Mouse (Mus musculus) lung, postnatal 10 days (tissue): ENCODE data around the gene Slc17a8.
"Not testable (repeated sequence)": the region's sequence is repeated elsewhere in the genome, so short reads cannot be mapped to it uniquely, and the experiment has no call there.

Experiments
- DNase-seq: peaks from one replicate; pipeline ENCODE4 v3.0.0; 2021

The Slc17a8 gene

GRCm38 (mm10) chr10:89588708-89589107 is 32.3 kb downstream of the Slc17a8 start:
- no peak for DNase-seq

DNA sequence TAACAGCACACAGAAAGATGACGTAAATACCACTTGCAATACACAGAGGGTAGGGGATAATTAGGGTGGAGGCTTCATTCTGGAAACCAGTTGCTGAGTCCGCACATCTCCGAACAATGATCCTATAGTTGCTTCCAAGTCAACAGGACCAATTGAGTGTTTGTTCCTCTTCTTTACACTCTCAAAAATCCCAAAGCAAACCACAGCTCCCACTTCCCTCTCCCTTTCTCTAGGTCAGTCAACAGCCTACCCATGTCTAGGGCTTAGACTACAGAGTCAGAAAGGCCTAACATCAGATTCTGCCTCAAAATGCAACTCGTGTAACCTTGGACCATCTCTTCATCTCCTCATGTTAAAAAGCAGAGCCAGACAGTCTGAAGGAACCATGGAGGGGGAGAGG is 36.3 kb downstream of the Slc17a8 start:
- no peak for DNase-seq

DNA sequence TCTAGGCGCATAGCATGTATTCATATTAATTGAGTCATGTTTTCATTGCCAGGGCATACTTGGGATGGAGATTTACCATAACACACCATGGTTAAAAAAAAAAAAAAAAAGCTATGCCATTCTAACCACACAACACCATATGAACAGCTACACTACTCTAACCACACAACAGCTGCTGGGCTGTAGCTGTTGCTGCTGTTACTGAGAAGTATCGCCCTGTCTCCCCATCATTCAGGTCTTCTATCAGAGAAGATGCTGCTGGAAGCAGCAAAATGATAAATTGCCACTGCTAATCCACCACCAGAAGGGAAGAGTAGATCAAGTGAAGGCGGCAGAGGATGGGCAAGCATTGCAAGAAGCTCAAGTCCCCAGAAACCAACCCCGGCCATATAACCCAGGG is 42.3 kb downstream of the Slc17a8 start:
- no peak for DNase-seq

- no peak for DNase-seq
Observed at GRCm38 (mm10) chr10:89577666-89578065, 43.4 kb downstream of the Slc17a8 start.

DNA sequence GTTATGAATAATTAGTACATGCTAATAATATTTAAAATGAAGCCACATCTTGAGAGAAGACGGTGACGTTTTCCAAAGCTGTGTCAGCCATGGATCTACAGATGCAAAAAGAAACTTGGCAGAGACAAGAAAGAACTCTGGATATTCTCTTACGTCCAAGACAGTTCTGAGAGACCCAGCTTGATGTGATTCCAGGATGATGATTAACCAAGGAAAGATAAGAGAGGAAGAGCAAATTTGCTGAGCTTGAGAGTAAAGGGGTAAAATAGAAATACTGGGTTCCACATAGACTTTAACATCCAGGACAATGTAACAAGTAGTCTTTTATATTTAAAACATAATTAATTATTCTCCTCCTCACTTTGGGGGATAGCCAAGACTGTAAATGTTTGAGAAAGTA is 47.6 kb downstream of the Slc17a8 start:
- DNase-seq, result no peak

DNA sequence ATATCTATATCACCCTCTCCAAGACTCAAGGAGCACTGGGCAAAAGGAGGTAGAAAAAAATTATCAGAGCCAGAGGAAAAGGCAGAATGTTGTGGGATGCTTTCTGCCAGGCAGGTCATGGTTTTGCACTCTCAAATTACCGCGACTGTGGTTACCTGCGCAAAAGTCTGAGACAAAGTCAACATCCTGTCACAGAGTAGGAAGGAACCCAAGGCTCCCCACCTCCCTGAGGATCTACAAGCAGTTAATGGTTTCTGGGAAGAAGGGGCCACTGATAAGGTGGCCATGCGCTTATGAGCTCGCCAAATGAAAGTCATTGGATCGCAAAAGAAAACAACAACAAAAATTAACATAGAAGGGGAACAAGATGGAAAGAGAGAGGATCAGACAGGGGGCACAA is 48.1 kb downstream of the Slc17a8 start:
- DNase-seq, result no peak

- no peak for DNase-seq
Observed at GRCm38 (mm10) chr10:89567391-89567790, 53.7 kb downstream of the Slc17a8 start.

- DNase-seq, result no peak
Observed at GRCm38 (mm10) chr10:89565301-89566022, 55.6 kb downstream of the Slc17a8 start.

- no peak for DNase-seq
Observed at GRCm38 (mm10) chr10:89562113-89562512, 58.9 kb downstream of the Slc17a8 start.

DNA sequence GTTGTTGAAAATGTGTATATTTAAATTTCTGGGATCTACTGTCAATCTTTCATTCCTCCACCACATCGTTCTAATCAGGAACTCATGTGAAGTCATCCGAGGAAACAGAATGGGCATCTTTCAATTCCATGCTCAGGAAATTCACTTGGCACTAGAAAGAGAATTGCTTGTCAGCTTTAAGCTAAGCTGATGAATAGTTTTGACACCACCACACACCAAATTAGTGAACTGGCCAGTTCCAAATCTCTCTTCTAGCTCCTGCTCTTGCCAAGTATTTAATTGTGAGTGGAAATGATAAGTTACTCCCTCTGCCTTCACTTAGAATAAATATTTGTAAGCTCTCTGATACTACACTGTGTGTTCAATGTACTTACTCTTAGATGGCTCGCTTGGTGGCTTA is 61.7 kb downstream of the Slc17a8 start:
- DNase-seq, result no peak

GRCm38 (mm10) chr10:89554885-89555284 is 66.2 kb downstream of the Slc17a8 start:
- not testable (repeated sequence) for DNase-seq

- DNase-seq, result not testable (repeated sequence)
Observed at GRCm38 (mm10) chr10:89553855-89554254, 67.2 kb downstream of the Slc17a8 start.

- no peak for DNase-seq
Observed at GRCm38 (mm10) chr10:89553015-89553414, 68.0 kb downstream of the Slc17a8 start.

DNA sequence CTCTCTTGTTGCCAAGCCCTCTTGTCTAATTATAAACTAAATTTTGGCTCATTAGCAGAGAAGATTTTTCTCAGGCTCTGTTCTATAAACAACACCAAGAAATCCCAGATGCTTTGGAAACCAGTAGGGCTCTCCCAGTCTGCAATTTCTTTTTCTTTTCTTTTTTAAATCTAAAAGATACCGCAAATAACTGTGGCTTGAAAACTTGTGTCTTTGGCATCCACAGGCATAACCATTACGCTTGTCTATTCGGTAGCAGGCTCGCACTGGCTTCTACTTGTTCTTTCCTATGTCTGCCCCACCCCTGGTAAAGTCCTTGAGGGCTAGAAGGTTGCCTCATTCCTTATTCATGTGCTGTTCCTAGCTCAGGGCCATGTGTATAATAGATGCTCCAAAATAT is 69.4 kb downstream of the Slc17a8 start:
- DNase-seq, result no peak

- DNase-seq, result no peak
Observed at GRCm38 (mm10) chr10:89548028-89548427, 73.0 kb downstream of the Slc17a8 start.

GRCm38 (mm10) chr10:89546989-89547388 is 74.1 kb downstream of the Slc17a8 start:
- no peak for DNase-seq

- DNase-seq, result no peak
Observed at GRCm38 (mm10) chr10:89543867-89544266, 77.2 kb downstream of the Slc17a8 start.

GRCm38 (mm10) chr10:89542321-89542720 is 78.7 kb downstream of the Slc17a8 start:
- no peak for DNase-seq

- DNase-seq, result peak; percentile 74
Observed at GRCm38 (mm10) chr10:89532929-89533727, 87.9 kb downstream of the Slc17a8 start, which contains the start of gene Nr1h4. Gene Nr1h4 (minus strand): TSS chr10:89533585.

DNA sequence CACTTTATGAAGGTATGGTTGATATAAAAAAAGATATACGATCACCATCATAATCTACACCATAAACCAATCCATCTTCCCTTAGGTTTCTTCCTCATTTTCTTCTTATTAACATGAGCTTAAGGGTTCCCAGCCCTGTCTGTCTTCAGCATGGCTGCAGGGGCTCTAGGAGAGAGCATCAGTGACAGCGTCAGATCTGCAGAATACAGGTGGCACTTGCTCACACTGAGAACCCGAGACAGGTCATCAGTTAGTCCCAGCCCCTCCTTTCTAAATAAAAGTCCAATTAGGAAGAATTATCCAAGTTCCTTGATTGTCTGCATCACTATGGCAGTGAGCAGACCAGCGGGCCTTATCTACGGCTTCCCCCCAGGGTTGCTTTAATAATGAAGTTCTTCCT is 88.6 kb downstream of the Slc17a8 start:
- DNase-seq, result no peak

- peak; percentile 13 for DNase-seq
Observed at GRCm38 (mm10) chr10:89531976-89532375, 89.1 kb downstream of the Slc17a8 start.

DNA sequence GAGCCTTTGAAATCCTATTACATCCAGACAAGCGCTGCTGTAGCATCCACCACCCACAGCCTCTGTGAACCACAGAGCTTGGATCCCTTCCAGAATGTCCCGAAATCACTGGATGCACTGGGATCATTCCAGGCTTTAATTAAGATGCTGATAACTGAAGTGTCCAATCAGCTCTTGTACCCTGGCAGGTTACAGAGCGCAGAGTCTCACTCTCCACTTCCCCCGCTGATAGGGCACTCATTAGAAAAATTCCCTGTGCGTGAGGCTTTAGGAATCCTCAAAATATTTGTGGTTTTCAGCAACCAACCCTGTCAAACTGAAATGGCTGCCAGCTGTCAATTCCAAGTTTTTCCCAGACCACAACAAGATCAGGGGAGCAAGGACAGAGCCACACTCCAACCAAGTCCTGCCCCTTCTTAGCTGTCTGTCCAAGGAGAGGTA is 89.8 kb downstream of the Slc17a8 start:
- DNase-seq, result peak; percentile 59

- DNase-seq, result peak; percentile 33
Observed at GRCm38 (mm10) chr10:89527054-89527453, 94.0 kb downstream of the Slc17a8 start.

DNA sequence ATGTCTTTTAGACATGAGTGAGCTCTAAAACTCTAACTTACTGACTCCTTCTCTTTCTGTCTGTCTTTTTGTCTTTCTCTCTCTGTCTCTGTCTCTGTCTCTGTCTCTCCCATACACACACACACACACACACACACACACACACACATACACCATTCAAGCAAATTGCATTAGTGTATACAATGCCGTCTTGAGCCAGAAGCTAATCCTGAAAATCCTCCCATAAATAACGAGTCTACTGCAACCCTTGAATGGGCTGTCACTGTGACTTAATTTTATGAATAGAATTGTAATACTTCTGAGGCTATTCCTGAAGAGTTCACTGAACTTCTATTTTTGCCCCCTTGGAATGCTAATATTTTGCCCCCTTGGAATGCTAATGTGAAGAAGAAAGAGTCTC is 95.2 kb downstream of the Slc17a8 start:
- no peak for DNase-seq
